Mouse (Mus musculus): ENCODE results near the gene Dscaml1. TPM values are rescaled to one million over a fixed set of nuclear protein-coding genes. Genes with fewer than 3 reads are reported as not detected.

The Dscaml1 gene
- polyA plus RNA-seq, 1 experiment from 2014 or later = 24.3 TPM

- no peak overlapping the region for H3K27ac ChIP-seq (ENCODE audit: low read depth, low read length)
- H3K9me3 ChIP-seq (ENCODE audit: control insufficient read depth, low read length) = no peaks in the 10 kb centered on the region
- H3K36me3 ChIP-seq (ENCODE audit: control insufficient read depth, insufficient read depth, low read length) = no peaks in the 10 kb centered on the region
- no peak overlapping the region for H3K9ac ChIP-seq (replicated peaks; ENCODE audit: low read depth, low read length)
- 47% methylated on average over 9 of the region's 9 CpGs for WGBS
- H3K4me2 ChIP-seq (ENCODE audit: low read depth, low read length) = no peak overlapping the region
- H3K4me1 ChIP-seq (ENCODE audit: control insufficient read depth, insufficient read depth, low read length) = no peaks in the 10 kb centered on the region
- no peak overlapping the region for H3K4me3 ChIP-seq (ENCODE audit: low read depth, low read length)
- no peak for ATAC-seq (ENCODE audit: low read depth)
- H3K27me3 ChIP-seq (ENCODE audit: control insufficient read depth, insufficient read depth, low read length) = no peaks in the 10 kb centered on the region
Observed at GRCm38 (mm10) chr9:45572787-45573492, 146.5 kb downstream of the Dscaml1 start.

- ATAC-seq (ENCODE audit: low read depth) = no peak
- no peaks in the 10 kb centered on the region for H3K4me1 ChIP-seq (ENCODE audit: control insufficient read depth, insufficient read depth, low read length)
- no peak overlapping the region for H3K9ac ChIP-seq (replicated peaks; ENCODE audit: low read depth, low read length)
- no peaks in the 10 kb centered on the region for H3K27me3 ChIP-seq (ENCODE audit: control insufficient read depth, insufficient read depth, low read length)
- no peaks in the 10 kb centered on the region for H3K36me3 ChIP-seq (ENCODE audit: control insufficient read depth, insufficient read depth, low read length)
- H3K4me2 ChIP-seq (ENCODE audit: low read depth, low read length) = no peak overlapping the region
- H3K4me3 ChIP-seq (ENCODE audit: low read depth, low read length) = no peak overlapping the region
- H3K9me3 ChIP-seq (ENCODE audit: control insufficient read depth, low read length) = no peaks in the 10 kb centered on the region
- H3K27ac ChIP-seq (ENCODE audit: low read depth, low read length) = no peak overlapping the region
Observed at GRCm38 (mm10) chr9:45573493-45573815, 147.0 kb downstream of the Dscaml1 start.

GRCm38 (mm10) chr9:45574021-45574420 lies 147.6 kb downstream of the Dscaml1 start:
- H3K27ac ChIP-seq (ENCODE audit: low read depth, low read length) = no peak overlapping the region
- 83% methylated on average over 8 of the region's 8 CpGs for WGBS

GRCm38 (mm10) chr9:45580069-45580795 lies 153.8 kb downstream of the Dscaml1 start:
- no peaks in the 10 kb centered on the region for H3K9me3 ChIP-seq (ENCODE audit: control insufficient read depth, low read length)
- no peak overlapping the region for H3K4me3 ChIP-seq (ENCODE audit: low read depth, low read length)
- no peak overlapping the region for H3K9ac ChIP-seq (replicated peaks; ENCODE audit: low read depth, low read length)
- WGBS = 82% methylated on average over 16 of the region's 16 CpGs
- ATAC-seq (ENCODE audit: low read depth) = no peak
- H3K4me1 ChIP-seq (ENCODE audit: control insufficient read depth, insufficient read depth, low read length) = no peaks in the 10 kb centered on the region
- H3K36me3 ChIP-seq (ENCODE audit: control insufficient read depth, insufficient read depth, low read length) = no peaks in the 10 kb centered on the region
- H3K27ac ChIP-seq (ENCODE audit: low read depth, low read length) = no peak overlapping the region
- no peak overlapping the region for H3K4me2 ChIP-seq (ENCODE audit: low read depth, low read length)
- no peaks in the 10 kb centered on the region for H3K27me3 ChIP-seq (ENCODE audit: control insufficient read depth, insufficient read depth, low read length)

More at GRCm38 (mm10) chr9:45574021-45574420, 147.6 kb downstream of the Dscaml1 start:
- no peak overlapping the region for H3K4me3 ChIP-seq (ENCODE audit: low read depth, low read length)
- no peaks in the 10 kb centered on the region for H3K36me3 ChIP-seq (ENCODE audit: control insufficient read depth, insufficient read depth, low read length)
- no peaks in the 10 kb centered on the region for H3K27me3 ChIP-seq (ENCODE audit: control insufficient read depth, insufficient read depth, low read length)
- H3K9me3 ChIP-seq (ENCODE audit: control insufficient read depth, low read length) = no peaks in the 10 kb centered on the region
- no peak overlapping the region for H3K9ac ChIP-seq (replicated peaks; ENCODE audit: low read depth, low read length)
- no peak overlapping the region for H3K4me2 ChIP-seq (ENCODE audit: low read depth, low read length)
- no peaks in the 10 kb centered on the region for H3K4me1 ChIP-seq (ENCODE audit: control insufficient read depth, insufficient read depth, low read length)
- ATAC-seq (ENCODE audit: low read depth) = no peak

GRCm38 (mm10) chr9:45586475-45586874 lies 160.0 kb downstream of the Dscaml1 start:
- no peak overlapping the region for H3K4me3 ChIP-seq (ENCODE audit: low read depth, low read length)
- no peaks in the 10 kb centered on the region for H3K36me3 ChIP-seq (ENCODE audit: control insufficient read depth, insufficient read depth, low read length)
- no peaks in the 10 kb centered on the region for H3K9me3 ChIP-seq (ENCODE audit: control insufficient read depth, low read length)
- no peak for ATAC-seq (ENCODE audit: low read depth)
- no peak overlapping the region for H3K9ac ChIP-seq (replicated peaks; ENCODE audit: low read depth, low read length)
- H3K27me3 ChIP-seq (ENCODE audit: control insufficient read depth, insufficient read depth, low read length) = no peaks in the 10 kb centered on the region
- no peak overlapping the region for H3K27ac ChIP-seq (ENCODE audit: low read depth, low read length)
- H3K4me1 ChIP-seq (ENCODE audit: control insufficient read depth, insufficient read depth, low read length) = no peaks in the 10 kb centered on the region
- WGBS = 52% methylated on average over 9 of the region's 9 CpGs
- no peak overlapping the region for H3K4me2 ChIP-seq (ENCODE audit: low read depth, low read length)

GRCm38 (mm10) chr9:45587704-45588103 lies 161.3 kb downstream of the Dscaml1 start:
- WGBS = 72% methylated on average over 7 of the region's 7 CpGs
- Histone ChIP-seq H3K9ac (replicated peaks; ENCODE audit: low read depth, low read length) (no peak overlapping the region), H3K36me3 (ENCODE audit: control insufficient read depth, insufficient read depth, low read length) (no peaks in the 10 kb centered on the region), H3K27ac (ENCODE audit: low read depth, low read length) (no peak overlapping the region), H3K4me1 (ENCODE audit: control insufficient read depth, insufficient read depth, low read length) (peaks cover 3% of the 10 kb centered on the region; the same call in 1 of the 2 replicates), H3K4me3 (ENCODE audit: low read depth, low read length) (no peak overlapping the region), H3K27me3 (ENCODE audit: control insufficient read depth, insufficient read depth, low read length) (no peaks in the 10 kb centered on the region), H3K9me3 (ENCODE audit: control insufficient read depth, low read length) (no peaks in the 10 kb centered on the region), H3K4me2 (ENCODE audit: low read depth, low read length) (no peak overlapping the region)
- no peak for ATAC-seq (ENCODE audit: low read depth)

GRCm38 (mm10) chr9:45589867-45590266 lies 163.4 kb downstream of the Dscaml1 start:
- Histone ChIP-seq H3K27ac (ENCODE audit: low read depth, low read length) (no peak overlapping the region), H3K9me3 (ENCODE audit: control insufficient read depth, low read length) (no peaks in the 10 kb centered on the region), H3K4me1 (ENCODE audit: control insufficient read depth, insufficient read depth, low read length) (peaks cover 3% of the 10 kb centered on the region; the same call in 1 of the 2 replicates), H3K36me3 (ENCODE audit: control insufficient read depth, insufficient read depth, low read length) (no peaks in the 10 kb centered on the region), H3K4me2 (ENCODE audit: low read depth, low read length) (no peak overlapping the region), H3K27me3 (ENCODE audit: control insufficient read depth, insufficient read depth, low read length) (no peaks in the 10 kb centered on the region), H3K9ac (replicated peaks; ENCODE audit: low read depth, low read length) (no peak overlapping the region), H3K4me3 (ENCODE audit: low read depth, low read length) (no peak overlapping the region)
- no peak for ATAC-seq (ENCODE audit: low read depth)
- 79% methylated on average over 3 of the region's 3 CpGs for WGBS

- H3K27ac ChIP-seq (ENCODE audit: low read depth, low read length) = peak overlapping the region; percentile 22; the same call in 1 of the 2 replicates
- no peaks in the 10 kb centered on the region for H3K36me3 ChIP-seq (ENCODE audit: control insufficient read depth, insufficient read depth, low read length)
- no peaks in the 10 kb centered on the region for H3K27me3 ChIP-seq (ENCODE audit: control insufficient read depth, insufficient read depth, low read length)
- no peak overlapping the region for H3K9ac ChIP-seq (replicated peaks; ENCODE audit: low read depth, low read length)
- no peak overlapping the region for H3K4me2 ChIP-seq (ENCODE audit: low read depth, low read length)
- no peak overlapping the region for H3K4me3 ChIP-seq (ENCODE audit: low read depth, low read length)
- ATAC-seq (ENCODE audit: low read depth) = peak; percentile 38; the same call in 1 of the 2 replicates
- H3K9me3 ChIP-seq (ENCODE audit: control insufficient read depth, low read length) = no peaks in the 10 kb centered on the region
- 77% methylated on average over 2 of the region's 2 CpGs for WGBS
- H3K4me1 ChIP-seq (ENCODE audit: control insufficient read depth, insufficient read depth, low read length) = peaks cover 3% of the 10 kb centered on the region; the same call in 1 of the 2 replicates
Observed at GRCm38 (mm10) chr9:45591061-45591460, 164.6 kb downstream of the Dscaml1 start.

GRCm38 (mm10) chr9:45592374-45592773 lies 165.9 kb downstream of the Dscaml1 start:
- Histone ChIP-seq H3K27me3 (ENCODE audit: control insufficient read depth, insufficient read depth, low read length) (no peaks in the 10 kb centered on the region), H3K36me3 (ENCODE audit: control insufficient read depth, insufficient read depth, low read length) (no peaks in the 10 kb centered on the region), H3K4me1 (ENCODE audit: control insufficient read depth, insufficient read depth, low read length) (peaks cover 3% of the 10 kb centered on the region; the same call in 1 of the 2 replicates), H3K9me3 (ENCODE audit: control insufficient read depth, low read length) (no peaks in the 10 kb centered on the region), H3K4me2 (ENCODE audit: low read depth, low read length) (no peak overlapping the region), H3K27ac (ENCODE audit: low read depth, low read length) (peak overlapping the region; percentile 57), H3K4me3 (ENCODE audit: low read depth, low read length) (no peak overlapping the region), H3K9ac (replicated peaks; ENCODE audit: low read depth, low read length) (no peak overlapping the region)
- 67% methylated on average over 9 of the region's 9 CpGs for WGBS
- 0 out of 2 replicates have a peak, but pooled peaks have one; percentile 17 for ATAC-seq (ENCODE audit: low read depth)
